Mouse (Mus musculus): ENCODE results near the gene Donson. TPM values are rescaled to one million over a fixed set of nuclear protein-coding genes. Genes with fewer than 3 reads are reported as not detected.

Gene Donson
- polyA plus RNA-seq, 1 experiment = 5.5 TPM

- no peak overlapping the region for H3K4me3 ChIP-seq (replicated peaks; ENCODE audit: extremely low read depth, low read depth, low read length)
- DNase-seq = no peak
- 90% methylated on average over 7 of the region's 7 CpGs for WGBS
- H3K4me1 ChIP-seq (ENCODE audit: control insufficient read depth, insufficient read depth, low read length) = no peaks in the 10 kb centered on the region
- TF ChIP-seq CTCF (IDR thresholded peaks at IDR 0.05; ENCODE audit: insufficient read depth, low read length) = no peak
- no peak for TF ChIP-seq POLR2A (IDR thresholded peaks at IDR 0.05; ENCODE audit: borderline replicate concordance, extremely low read depth, low read depth, low read length)
Measured at GRCm38 (mm10) chr16:91632940-91633339, 55.6 kb downstream of the Donson start.

GRCm38 (mm10) chr16:91632439-91632838 lies 56.1 kb downstream of the Donson start:
- no peak for TF ChIP-seq CTCF (IDR thresholded peaks at IDR 0.05; ENCODE audit: insufficient read depth, low read length)
- no peak for TF ChIP-seq POLR2A (IDR thresholded peaks at IDR 0.05; ENCODE audit: borderline replicate concordance, extremely low read depth, low read depth, low read length)
- 70% methylated on average over 5 of the region's 5 CpGs for WGBS
- Histone ChIP-seq H3K4me3 (replicated peaks; ENCODE audit: extremely low read depth, low read depth, low read length) (no peak overlapping the region), H3K4me1 (ENCODE audit: control insufficient read depth, insufficient read depth, low read length) (no peaks in the 10 kb centered on the region)
- DNase-seq = no peak

- no peak for TF ChIP-seq CTCF (IDR thresholded peaks at IDR 0.05; ENCODE audit: insufficient read depth, low read length)
- TF ChIP-seq POLR2A (IDR thresholded peaks at IDR 0.05; ENCODE audit: borderline replicate concordance, extremely low read depth, low read depth, low read length) = no peak
- no peak for DNase-seq
- Histone ChIP-seq H3K4me3 (replicated peaks; ENCODE audit: extremely low read depth, low read depth, low read length) (no peak overlapping the region), H3K4me1 (ENCODE audit: control insufficient read depth, insufficient read depth, low read length) (no peaks in the 10 kb centered on the region)
- WGBS = 51% methylated on average over 1 of the region's 1 CpGs
Measured at GRCm38 (mm10) chr16:91630584-91630983, 58.0 kb downstream of the Donson start.

GRCm38 (mm10) chr16:91629749-91630148 lies 58.8 kb downstream of the Donson start:
- TF ChIP-seq CTCF (IDR thresholded peaks at IDR 0.05; ENCODE audit: insufficient read depth, low read length) (no peak), POLR2A (IDR thresholded peaks at IDR 0.05; ENCODE audit: borderline replicate concordance, extremely low read depth, low read depth, low read length) (no peak)
- WGBS = 88% methylated on average over 4 of the region's 4 CpGs
- H3K4me3 ChIP-seq (replicated peaks; ENCODE audit: extremely low read depth, low read depth, low read length) = no peak overlapping the region
- H3K4me1 ChIP-seq (ENCODE audit: control insufficient read depth, insufficient read depth, low read length) = no peaks in the 10 kb centered on the region
- DNase-seq = no peak

- TF ChIP-seq POLR2A (IDR thresholded peaks at IDR 0.05; ENCODE audit: borderline replicate concordance, extremely low read depth, low read depth, low read length) (no peak), CTCF (IDR thresholded peaks at IDR 0.05; ENCODE audit: insufficient read depth, low read length) (no peak)
- Histone ChIP-seq H3K4me1 (ENCODE audit: control insufficient read depth, insufficient read depth, low read length) (no peaks in the 10 kb centered on the region), H3K4me3 (replicated peaks; ENCODE audit: extremely low read depth, low read depth, low read length) (no peak overlapping the region)
- no peak for DNase-seq
- WGBS = 68% methylated on average over 3 of the region's 3 CpGs
Measured at GRCm38 (mm10) chr16:91628673-91629072, 59.9 kb downstream of the Donson start.

- no peak for DNase-seq
- no peaks in the 10 kb centered on the region for H3K4me1 ChIP-seq (ENCODE audit: control insufficient read depth, insufficient read depth, low read length)
- WGBS = 83% methylated on average over 7 of the region's 7 CpGs
- no peak for TF ChIP-seq POLR2A (IDR thresholded peaks at IDR 0.05; ENCODE audit: borderline replicate concordance, extremely low read depth, low read depth, low read length)
- H3K4me3 ChIP-seq (replicated peaks; ENCODE audit: extremely low read depth, low read depth, low read length) = no peak overlapping the region
Measured at GRCm38 (mm10) chr16:91627831-91628230, 60.7 kb downstream of the Donson start.

Other genes starting within 250 kb of the Donson start
- 25.0 and 29.7 TPM in 2 replicates for gene Ifnar1, start 203.5 kb downstream of the Donson start, polyA plus RNA-seq (2012; rRNA removed)
- gene Ifngr2, start 141.7 kb downstream of the Donson start, polyA plus RNA-seq (2012; rRNA removed) = 32.4 and 37.9 TPM in 2 replicates
- 87.2 and 111 TPM in 2 replicates for gene Tmem50b, start 91.0 kb downstream of the Donson start, polyA plus RNA-seq (2012; rRNA removed)
- 1.3 and 1.7 TPM in 2 replicates for gene Dnajc28, start 69.7 kb downstream of the Donson start, polyA plus RNA-seq (2012; rRNA removed)
- 19.1 and 29.5 TPM in 2 replicates for gene Gart, start 41.8 kb downstream of the Donson start, polyA plus RNA-seq (2012; rRNA removed)
- gene Son, start 41.3 kb downstream of the Donson start, polyA plus RNA-seq (2012; rRNA removed) = 144 and 200 TPM in 2 replicates
- gene Cryzl1, start 40.2 kb upstream of the Donson start, polyA plus RNA-seq (2012; rRNA removed) = 22.3 and 29.8 TPM in 2 replicates
- 18.4 and 43.7 TPM in 2 replicates for gene Itsn1, start 40.5 kb upstream of the Donson start, polyA plus RNA-seq (2012; rRNA removed)